Comparison of ENCODE assay signal across 8 mouse cellular contexts in the genomic region with DNA sequence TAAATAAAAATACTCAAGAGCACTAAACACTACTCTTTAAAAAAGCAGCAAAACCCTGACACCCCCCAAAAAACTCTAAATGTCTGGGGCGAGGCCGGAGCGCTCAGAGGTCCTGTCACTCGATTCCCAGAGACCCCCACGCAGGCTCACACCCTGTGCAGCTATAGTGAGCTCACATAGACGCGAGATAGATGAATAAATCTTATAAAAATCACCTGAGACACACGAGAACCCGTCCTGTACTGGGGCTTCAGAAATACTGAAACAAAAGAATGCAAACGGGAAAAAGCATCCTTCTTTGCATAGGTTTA. TPM values are rescaled to one million over a fixed set of nuclear protein-coding genes. Genes with fewer than 3 reads are reported as not detected.
A peak's percentile ranks its signal among the peaks of the same experiment; 100 is the strongest.
DNase-seq lines count a peak whose midpoint lies in the region; ATAC-seq and TF ChIP-seq lines count a peak whose summit lies in the region.

No protein-coding gene starts in this region.

- H3K36me3 ChIP-seq in heart, embryonic 14.5 days (ENCODE audit: control insufficient read depth, insufficient read depth, low read length): no peaks in the 10 kb centered on the region
- no peaks in the 10 kb centered on the region for H3K36me3 ChIP-seq in MEL (ENCODE audit: control insufficient read depth in 1 of 2, insufficient read depth in 2 of 2, low read length in 2 of 2)
- H3K36me3 ChIP-seq in forebrain, embryonic 16.5 days (ENCODE audit: control insufficient read depth, insufficient read depth): no peaks in the 10 kb centered on the region
- peaks cover 3% of the 10 kb centered on the region; the same call in 1 of the 2 replicates for H3K36me3 ChIP-seq in liver, embryonic 12.5 days

- TF ChIP-seq POLR2A in MEL (IDR thresholded peaks at IDR 0.05; ENCODE audit: control insufficient read depth in 1 of 2, insufficient read depth in 1 of 2, low read depth in 1 of 2, low read length in 2 of 2, poor library complexity in 1 of 2): no peak

- 0 out of 4 replicates have a peak overlapping the region, but pooled peaks of 1 of the 2 experiments have one; percentile 92 for H3K27ac ChIP-seq in heart, embryonic 14.5 days (replicated peaks in 1 of 2; ENCODE audit: control insufficient read depth in 1 of 2, insufficient read depth in 1 of 2, low read depth in 2 of 2, low read length in 2 of 2)
- no peak overlapping the region for H3K27ac ChIP-seq in MEL (ENCODE audit: control insufficient read depth, low read depth, low read length)
- H3K27ac ChIP-seq in forebrain, embryonic 16.5 days (ENCODE audit: low read length): peak overlapping the region; percentile 6
- H3K27ac ChIP-seq in liver, embryonic 12.5 days: no peak overlapping the region; the same call in 1 of the 2 replicates

- no peak for ATAC-seq in heart, embryonic 14.5 days (ENCODE audit: insufficient number of reproducible peaks, insufficient read depth, low FRiP score, low read depth)
- peak; percentile 51 for ATAC-seq in forebrain, embryonic 16.5 days
- ATAC-seq in liver, embryonic 12.5 days: no peak

- peak overlapping the region; percentile 68 to 73 for H3K4me3 ChIP-seq in heart, embryonic 14.5 days (ENCODE audit: control insufficient read depth in 1 of 2, insufficient read depth in 1 of 2, low read depth in 1 of 2, low read length in 2 of 2)
- peak overlapping the region; percentile 98 to 100 for H3K4me3 ChIP-seq in MEL (ENCODE audit: control insufficient read depth in 1 of 2, insufficient read depth in 1 of 2, low read depth in 2 of 2, low read length in 2 of 2)
- peak overlapping the region; percentile 98 for H3K4me3 ChIP-seq in forebrain, embryonic 16.5 days (replicated peaks; ENCODE audit: low read length)
- peak overlapping the region; percentile 89 for H3K4me3 ChIP-seq in liver, embryonic 12.5 days

- H3K9me3 ChIP-seq in heart, embryonic 14.5 days (ENCODE audit: control insufficient read depth, low read length): no peaks in the 10 kb centered on the region
- H3K9me3 ChIP-seq in MEL (replicated peaks; ENCODE audit: insufficient read depth, low read length): no peaks in the 10 kb centered on the region
- no peaks in the 10 kb centered on the region for H3K9me3 ChIP-seq in forebrain, embryonic 16.5 days (ENCODE audit: control insufficient read depth, low read length)
- H3K9me3 ChIP-seq in liver, embryonic 12.5 days (replicated peaks): no peaks in the 10 kb centered on the region

- H3K27me3 ChIP-seq in heart, embryonic 14.5 days (ENCODE audit: control insufficient read depth, insufficient read depth, low read length): no peaks in the 10 kb centered on the region
- H3K27me3 ChIP-seq in MEL (ENCODE audit: control insufficient read depth in 1 of 2, insufficient read depth in 2 of 2, low read length in 2 of 2): no peaks in the 10 kb centered on the region
- no peaks in the 10 kb centered on the region for H3K27me3 ChIP-seq in forebrain, embryonic 16.5 days (replicated peaks; ENCODE audit: control insufficient read depth, insufficient read depth, low read length)
- no peaks in the 10 kb centered on the region for H3K27me3 ChIP-seq in liver, embryonic 12.5 days (replicated peaks)

- TF ChIP-seq EP300 in MEL (IDR thresholded peaks at IDR 0.05; ENCODE audit: low read depth in 1 of 2, low read length in 2 of 2): no peak

- H3K79me2 ChIP-seq in MEL (ENCODE audit: control insufficient read depth, insufficient read depth, low read length, poor library complexity): peaks cover 2% of the 10 kb centered on the region; the same call in 1 of the 2 replicates

- no peak for TF ChIP-seq CTCF in MEL (IDR thresholded peaks at IDR 0.05 in 2 of 3, conservative IDR thresholded peaks at IDR 0.05 in 1 of 3; ENCODE audit: control insufficient read depth in 1 of 3, insufficient read depth in 1 of 3, low read depth in 2 of 3, low read length in 3 of 3, poor library complexity in 1 of 3, severe bottlenecking in 1 of 3)

- no peaks in the 10 kb centered on the region for H3K4me1 ChIP-seq in heart, embryonic 14.5 days (ENCODE audit: control insufficient read depth in 2 of 2, insufficient read depth in 2 of 2, low read length in 2 of 2)
- H3K4me1 ChIP-seq in MEL (ENCODE audit: control insufficient read depth in 1 of 2, insufficient read depth in 2 of 2, low read length in 2 of 2): no peaks in the 10 kb centered on the region
- no peaks in the 10 kb centered on the region for H3K4me1 ChIP-seq in forebrain, embryonic 16.5 days (replicated peaks; ENCODE audit: control insufficient read depth, insufficient read depth, low read length)
- peaks cover 13% of the 10 kb centered on the region for H3K4me1 ChIP-seq in liver, embryonic 12.5 days

- peak overlapping the region; percentile 84 for H3K9ac ChIP-seq in heart, embryonic 14.5 days (ENCODE audit: low read length)
- H3K9ac ChIP-seq in MEL (ENCODE audit: control insufficient read depth, low read depth, low read length, poor library complexity, severe bottlenecking): peak overlapping the region; percentile 68
- peak overlapping the region; percentile 99 for H3K9ac ChIP-seq in forebrain, embryonic 16.5 days (replicated peaks; ENCODE audit: low read depth, low read length)
- peak overlapping the region; percentile 88 for H3K9ac ChIP-seq in liver, embryonic 12.5 days

- DNase-seq in heart, adult 8-10 months (ENCODE audit: low spot score): no peak
- no peak for DNase-seq in MEL (ENCODE audit: low read depth, low spot score)
- DNase-seq in testis, postnatal 14 days (ENCODE audit: low spot score): peak; percentile 29
- DNase-seq in gastrocnemius, postnatal 25 days: no peak
- DNase-seq in adrenal gland, adult (ENCODE audit: inconsistent age in 2 of 2, low spot score in 1 of 2): no peak

- TF ChIP-seq RAD21 in MEL (IDR thresholded peaks at IDR 0.05; ENCODE audit: low read depth, low read length): no peak

- peak overlapping the region; percentile 69 for H3K4me2 ChIP-seq in heart, embryonic 14.5 days (ENCODE audit: low read length)
- peak overlapping the region; percentile 52 for H3K4me2 ChIP-seq in forebrain, embryonic 16.5 days (ENCODE audit: low read length)
- peak overlapping the region; percentile 75 for H3K4me2 ChIP-seq in liver, embryonic 12.5 days

- 6% methylated on average over 10 of the region's 10 CpGs for WGBS in heart, embryonic 14.5 days
- WGBS in forebrain, embryonic 16.5 days: 4% methylated on average over 10 of the region's 10 CpGs
- 13% methylated on average over 10 of the region's 10 CpGs for WGBS in liver, embryonic 12.5 days (ENCODE audit: insufficient replicate concordance)

TF ChIP-seq in MEL, 35 proteins besides CTCF, POLR2A, EP300 and RAD21:
- TF ChIP-seq ETS1 (IDR thresholded peaks at IDR 0.05; ENCODE audit: low read depth, low read length) (no peak), MAX (IDR thresholded peaks at IDR 0.05; ENCODE audit: low read length) (no peak), BHLHE40 (IDR thresholded peaks at IDR 0.05; ENCODE audit: borderline replicate concordance, low read depth, low read length) (no peak), UBTF (IDR thresholded peaks at IDR 0.05; ENCODE audit: borderline replicate concordance, insufficient read depth, low read depth, low read length) (no peak), USF2 (IDR thresholded peaks at IDR 0.05; ENCODE audit: borderline replicate concordance in 1 of 2, insufficient read depth in 1 of 2, low read depth in 1 of 2, low read length in 2 of 2) (no peak), SMC3 (IDR thresholded peaks at IDR 0.05; ENCODE audit: low read depth, low read length) (no peak), MEF2A (IDR thresholded peaks at IDR 0.05; ENCODE audit: extremely low read depth, insufficient replicate concordance, low read depth, low read length, poor library complexity, severe bottlenecking) (no peak), ZC3H11A (IDR thresholded peaks at IDR 0.05; ENCODE audit: low read depth, low read length) (no peak), KAT2A (conservative IDR thresholded peaks at IDR 0.05; ENCODE audit: low read depth, low read length) (no peak), ZNF384 (IDR thresholded peaks at IDR 0.05; ENCODE audit: low read depth, low read length) (no peak), MXI1 (IDR thresholded peaks at IDR 0.05; ENCODE audit: low read depth, low read length) (no peak), ELF1 (IDR thresholded peaks at IDR 0.05; ENCODE audit: low read depth, low read length) (no peak), RCOR1 (IDR thresholded peaks at IDR 0.05; ENCODE audit: low read depth, low read length) (no peak), GATA1 (IDR thresholded peaks at IDR 0.05; ENCODE audit: low read depth, low read length) (no peak), CHD2 (IDR thresholded peaks at IDR 0.05; ENCODE audit: low read length) (no peak), MYB (IDR thresholded peaks at IDR 0.05; ENCODE audit: low read depth, low read length) (no peak), CHD1 (IDR thresholded peaks at IDR 0.05; ENCODE audit: low read depth, low read length) (no peak), USF1 (IDR thresholded peaks at IDR 0.05; ENCODE audit: low read depth, low read length) (no peak), MAFK (IDR thresholded peaks at IDR 0.05; ENCODE audit: borderline replicate concordance, low read depth, low read length) (no peak), MAZ (IDR thresholded peaks at IDR 0.05; ENCODE audit: low read depth, low read length) (no peak)

RNA-seq across cellular contexts. Expression of gene Pum2, which starts 32.6 kb away (rescaled TPM):
- 39.6 and 39.7 TPM in 2 replicates for polyA plus RNA-seq in heart, embryonic 14.5 days (2014; fragmentation: Nextera tagmentation; extraction: Ambion mirVana)
- 100 to 1,000 TPM; 122 to 130 (median 125) TPM for total RNA-seq in heart, adult 8-10 months (2022)
- total RNA-seq in MEL (2012; rRNA removed): 62.9 and 67.7 TPM in 2 replicates
- polyA plus RNA-seq in MEL (2012; ENCODE audit: insufficient read depth in 1 of 2, insufficient read length in 2 of 2, low read depth in 1 of 2, low replicate concordance in 2 of 2, missing spikeins in 1 of 2): 100 to 1,000 TPM in 1 of 2 experiments, 10 to 100 TPM in 1; 87.8 to 140 TPM
- 67.6 and 75.1 TPM in 2 replicates for polyA plus RNA-seq in forebrain, embryonic 16.5 days (2015; fragmentation: Nextera tagmentation; extraction: Ambion mirVana)
- polyA plus RNA-seq in liver, embryonic 12.5 days (2016; fragmentation: Nextera tagmentation; extraction: Ambion mirVana): 26.5 and 26.7 TPM in 2 replicates
- 10 to 100 TPM; 60.0 to 71.0 TPM for total RNA-seq in gastrocnemius, postnatal 25 days (2021)

RNA-seq across cellular contexts. Expression of gene Slc7a15, which starts 42.5 kb away (rescaled TPM):
- not detected in 2 replicates for polyA plus RNA-seq in heart, embryonic 14.5 days (2014; fragmentation: Nextera tagmentation; extraction: Ambion mirVana)
- not detected for total RNA-seq in heart, adult 8-10 months (2022)
- not detected in 2 replicates for total RNA-seq in MEL (2012; rRNA removed)
- not detected for polyA plus RNA-seq in MEL (2012; ENCODE audit: insufficient read depth in 1 of 2, insufficient read length in 2 of 2, low read depth in 1 of 2, low replicate concordance in 2 of 2, missing spikeins in 1 of 2)
- not detected in 2 replicates for polyA plus RNA-seq in forebrain, embryonic 16.5 days (2015; fragmentation: Nextera tagmentation; extraction: Ambion mirVana)
- polyA plus RNA-seq in liver, embryonic 12.5 days (2016; fragmentation: Nextera tagmentation; extraction: Ambion mirVana): not detected in 2 replicates
- total RNA-seq in gastrocnemius, postnatal 25 days (2021): not detected
